Mouse (Mus musculus) embryonic facial prominence, embryonic 10.5 days (tissue): ENCODE results near the gene Taf8. TPM values are rescaled to one million over a fixed set of nuclear protein-coding genes. Genes with fewer than 3 reads are reported as not detected.
A peak's percentile ranks its signal among the peaks of the same experiment; 100 is the strongest.

Experiments used
- DNase-seq: peaks from one replicate; pipeline ENCODE4 v3.0.0-alpha.2; 2017; ENCODE audit warnings: low spot score
- H3K27ac ChIP-seq: fragments of 300-500 bp; sonication (generic); replicated peaks from 2 replicates; pipeline ENCODE4 v1.5.1; 2016; ENCODE audit warnings: mild to moderate bottlenecking
- H3K27me3 ChIP-seq: fragments of 300-500 bp; sonication (generic); replicated peaks from 2 replicates; pipeline ENCODE4 v1.6.1; 2016; ENCODE audit warnings: low read depth, mild to moderate bottlenecking; ENCODE audit not compliant: poor library complexity, severe bottlenecking
- H3K36me3 ChIP-seq: fragments of 300-500 bp; sonication (generic); replicated peaks from 2 replicates; pipeline ENCODE4 v1.6.1; 2016; ENCODE audit warnings: mild to moderate bottlenecking, moderate library complexity
- H3K4me1 ChIP-seq: fragments of 300-500 bp; sonication (generic); 2 replicates; pipeline ENCODE4 v1.6.1; 2016
- H3K4me3 ChIP-seq: fragments of 300-500 bp; sonication (generic); 2 replicates; pipeline ENCODE4 v1.5.1; 2016; ENCODE audit warnings: mild to moderate bottlenecking, moderate library complexity
- H3K9me3 ChIP-seq: fragments of 300-500 bp; sonication (generic); 2 replicates; pipeline ENCODE4 v1.6.1; 2016; ENCODE audit warnings: mild to moderate bottlenecking
- WGBS: fragments of 180-500 bp; shearing (Covaris S2); methylation state at CpG from one replicate; pipeline ENCODE4 v1.1.7; 2016; 5-methylcytosine and 5-hydroxymethylcytosine counted together
- polyA plus RNA-seq: library from polyadenylated mRNA; unstranded; fragments of >200 nt; fragmentation: Nextera tagmentation; extraction: Ambion mirVana; gene quantifications from 2 replicates; pipeline ENCODE4 v1.2.1, GENCODE M21; 2016

Taf8 gene
- polyA plus RNA-seq, 1 experiment from 2014 or later, result 32.0 TPM

GRCm38 (mm10) chr17:47462209-47462608 lies 39.9 kb downstream of the Taf8 start:
- Histone ChIP-seq H3K27me3 (peaks cover 66% of the 10 kb centered on the region), H3K9me3 (no peaks in the 10 kb centered on the region), H3K27ac (no peak overlapping the region), H3K4me3 (no peak overlapping the region), H3K36me3 (no peaks in the 10 kb centered on the region), H3K4me1 (peaks cover 43% of the 10 kb centered on the region)
- DNase-seq, result no peak
- WGBS, result 77% methylated on average over 7 of the region's 7 CpGs

DNA sequence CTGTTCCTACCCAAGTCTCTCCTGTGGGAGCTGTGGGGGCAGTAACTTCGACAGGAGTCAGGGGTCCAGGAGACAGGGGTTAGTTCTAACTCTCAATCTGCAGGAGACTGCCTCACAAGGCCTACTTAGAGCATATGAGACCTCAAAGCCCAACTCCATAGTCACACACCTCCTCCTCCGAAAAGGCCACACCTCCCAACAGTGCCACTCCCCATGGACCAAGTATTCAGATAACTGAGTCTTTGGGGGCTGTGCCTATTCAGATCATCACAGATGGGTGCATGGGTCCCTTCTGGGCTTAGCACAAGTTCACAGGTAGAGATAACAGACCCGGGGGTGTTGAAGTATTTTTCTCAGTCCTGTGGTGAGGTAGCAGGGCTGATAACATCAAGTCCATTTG lies 40.4 kb downstream of the Taf8 start:
- Histone ChIP-seq H3K27ac (no peak overlapping the region), H3K36me3 (no peaks in the 10 kb centered on the region), H3K27me3 (peaks cover 61% of the 10 kb centered on the region), H3K9me3 (no peaks in the 10 kb centered on the region), H3K4me3 (no peak overlapping the region), H3K4me1 (peaks cover 42% of the 10 kb centered on the region)
- DNase-seq, result no peak
- WGBS, result 80% methylated on average over 3 of the region's 3 CpGs

- no peak overlapping the region for H3K4me3 ChIP-seq
- DNase-seq, result no peak
- no peak overlapping the region for H3K27ac ChIP-seq
- WGBS, result 72% methylated on average over 3 of the region's 3 CpGs
- H3K4me1 ChIP-seq, result peaks cover 20% of the 10 kb centered on the region
- H3K9me3 ChIP-seq, result no peaks in the 10 kb centered on the region
- H3K36me3 ChIP-seq, result no peaks in the 10 kb centered on the region
- H3K27me3 ChIP-seq, result peaks cover 39% of the 10 kb centered on the region
Observed at GRCm38 (mm10) chr17:47459341-47459919, 42.7 kb downstream of the Taf8 start.

GRCm38 (mm10) chr17:47458936-47459335 lies 43.2 kb downstream of the Taf8 start:
- no peak overlapping the region for H3K4me3 ChIP-seq
- no peak for DNase-seq
- no peaks in the 10 kb centered on the region for H3K36me3 ChIP-seq
- peaks cover 34% of the 10 kb centered on the region for H3K27me3 ChIP-seq
- no peak overlapping the region for H3K27ac ChIP-seq
- peaks cover 15% of the 10 kb centered on the region for H3K4me1 ChIP-seq
- 84% methylated on average over 2 of the region's 2 CpGs for WGBS
- no peaks in the 10 kb centered on the region for H3K9me3 ChIP-seq

DNA sequence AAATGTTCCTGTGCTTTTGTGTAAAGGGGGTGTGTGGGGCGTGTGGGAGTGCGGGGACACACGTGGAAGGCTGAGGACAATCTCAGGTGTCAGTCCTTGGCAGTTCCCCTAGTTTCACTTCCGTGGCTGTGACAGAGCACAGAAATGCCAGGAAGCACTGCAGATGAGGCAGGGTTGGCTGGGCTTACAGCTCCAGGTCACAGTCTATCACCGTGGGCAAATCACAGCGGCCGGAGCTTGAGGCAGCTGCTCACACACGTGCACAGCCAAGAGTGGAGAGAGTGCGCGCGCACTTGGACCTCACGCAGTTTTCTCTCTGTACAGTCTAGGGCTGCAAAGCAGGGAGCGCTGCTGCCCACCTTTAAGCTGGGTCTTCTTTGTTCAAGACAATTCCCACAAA lies 43.8 kb downstream of the Taf8 start:
- no peaks in the 10 kb centered on the region for H3K9me3 ChIP-seq

GRCm38 (mm10) chr17:47454675-47455074 lies 47.4 kb downstream of the Taf8 start:
- H3K4me1 ChIP-seq, result peaks cover 19% of the 10 kb centered on the region
- no peak overlapping the region for H3K4me3 ChIP-seq
- H3K27me3 ChIP-seq, result 0 out of 2 replicates have a peak, but pooled peaks cover under 1% of the 10 kb centered on the region
- DNase-seq, result no peak
- no peak overlapping the region for H3K27ac ChIP-seq
- H3K36me3 ChIP-seq, result no peaks in the 10 kb centered on the region
- H3K9me3 ChIP-seq, result no peaks in the 10 kb centered on the region
- WGBS, result 78% methylated on average over 8 of the region's 8 CpGs

More for the DNA sequence above, 43.8 kb downstream of the Taf8 start:
- H3K27me3 ChIP-seq, result peaks cover 28% of the 10 kb centered on the region
- no peak overlapping the region for H3K27ac ChIP-seq
- no peaks in the 10 kb centered on the region for H3K36me3 ChIP-seq
- H3K4me3 ChIP-seq, result no peak overlapping the region
- 87% methylated on average over 13 of the region's 13 CpGs for WGBS
- peaks cover 13% of the 10 kb centered on the region for H3K4me1 ChIP-seq
- no peak for DNase-seq

GRCm38 (mm10) chr17:47452886-47453285 lies 49.2 kb downstream of the Taf8 start:
- H3K27me3 ChIP-seq, result no peaks in the 10 kb centered on the region
- no peak overlapping the region for H3K4me3 ChIP-seq
- H3K27ac ChIP-seq, result peak overlapping the region; percentile 15; the same call in 1 of the 2 replicates
- no peaks in the 10 kb centered on the region for H3K36me3 ChIP-seq
- no peak for DNase-seq
- no peaks in the 10 kb centered on the region for H3K9me3 ChIP-seq
- peaks cover 35% of the 10 kb centered on the region for H3K4me1 ChIP-seq
- 45% methylated on average over 7 of the region's 7 CpGs for whole genome bisulfite sequencing

- Histone ChIP-seq H3K27me3 (no peaks in the 10 kb centered on the region), H3K9me3 (no peaks in the 10 kb centered on the region), H3K4me3 (no peak overlapping the region), H3K27ac (no peak overlapping the region), H3K36me3 (no peaks in the 10 kb centered on the region), H3K4me1 (peaks cover 35% of the 10 kb centered on the region)
- WGBS, result 79% methylated on average over 12 of the region's 12 CpGs
- no peak for DNase-seq
Observed at GRCm38 (mm10) chr17:47450880-47451565, 51.1 kb downstream of the Taf8 start.

DNA sequence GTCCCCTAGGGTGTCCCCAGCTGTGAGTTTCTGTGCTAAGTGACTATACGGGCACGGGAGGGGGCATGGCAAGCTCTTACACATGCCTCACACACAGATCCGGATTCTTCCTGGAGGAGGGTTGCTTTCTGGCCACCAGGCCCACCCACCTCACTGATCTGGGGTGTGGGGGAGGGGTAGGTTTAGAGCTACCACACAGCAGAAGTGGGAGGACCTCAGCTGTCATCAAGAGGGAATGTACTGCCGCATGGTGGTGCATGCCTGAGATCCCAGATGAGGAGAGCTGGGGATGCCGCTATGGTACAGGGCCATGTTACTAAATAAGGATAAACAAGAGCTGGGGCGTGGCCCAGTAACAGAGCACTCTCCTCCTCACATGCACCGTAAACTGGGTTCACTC lies 51.9 kb downstream of the Taf8 start:
- Histone ChIP-seq H3K27me3 (no peaks in the 10 kb centered on the region), H3K27ac (0 out of 2 replicates have a peak overlapping the region, but pooled peaks have one; percentile 27), H3K4me3 (no peak overlapping the region), H3K4me1 (peaks cover 35% of the 10 kb centered on the region), H3K36me3 (no peaks in the 10 kb centered on the region), H3K9me3 (no peaks in the 10 kb centered on the region)
- 39% methylated on average over 7 of the region's 7 CpGs for WGBS
- DNase-seq, result peak; percentile 48

- DNase-seq, result no peak
- H3K9me3 ChIP-seq, result no peaks in the 10 kb centered on the region
- peaks cover 35% of the 10 kb centered on the region for H3K4me1 ChIP-seq
- no peaks in the 10 kb centered on the region for H3K36me3 ChIP-seq
- WGBS, result 66% methylated on average over 5 of the region's 5 CpGs
- H3K27me3 ChIP-seq, result no peaks in the 10 kb centered on the region
- H3K27ac ChIP-seq, result peak overlapping the region; percentile 27; the same call in 1 of the 2 replicates
- no peak overlapping the region for H3K4me3 ChIP-seq
Observed at GRCm38 (mm10) chr17:47449432-47449831, 52.7 kb downstream of the Taf8 start.

DNA sequence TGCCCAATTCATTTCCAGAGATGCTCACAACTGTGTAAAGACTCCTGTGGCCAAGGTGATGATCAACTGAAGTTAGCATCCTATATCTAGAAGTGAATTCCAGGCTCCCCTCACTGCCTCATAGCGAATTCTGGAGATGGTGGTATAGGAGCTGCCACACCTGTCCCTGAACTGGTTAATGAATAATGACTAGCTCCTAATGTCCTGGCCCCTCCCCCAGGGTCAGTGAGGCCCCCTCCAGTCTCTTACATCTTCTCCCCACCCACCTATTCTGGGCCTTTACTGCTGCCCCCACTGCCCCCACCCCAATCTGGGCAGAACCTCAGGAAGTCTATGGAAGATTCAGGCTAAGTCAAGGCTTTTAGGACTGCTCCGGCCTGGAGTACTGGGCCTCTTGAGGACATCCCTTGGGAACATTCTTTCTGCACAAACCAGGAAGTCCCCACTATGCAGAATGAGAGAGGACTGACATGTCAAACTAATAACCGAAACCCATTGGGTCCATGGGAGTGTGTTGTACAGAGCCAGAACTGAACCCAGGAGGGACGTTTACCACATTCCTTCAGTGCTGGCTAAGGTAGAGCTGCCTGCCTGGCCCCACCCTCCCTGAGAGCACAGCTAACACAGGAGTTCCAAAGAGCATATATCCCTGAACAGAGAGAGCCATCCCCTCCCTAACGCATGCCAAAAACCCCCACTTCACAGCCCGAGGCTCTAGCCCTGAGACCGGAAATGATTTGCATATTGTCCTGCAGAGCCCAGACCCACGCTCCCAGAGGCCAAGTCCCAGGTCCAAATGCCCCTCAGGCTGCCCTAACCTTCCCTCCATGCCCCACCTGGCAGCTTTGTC lies 53.3 kb downstream of the Taf8 start:
- 36% methylated on average over 8 of the region's 8 CpGs for WGBS
- Histone ChIP-seq H3K27ac (no peak overlapping the region; the same call in 1 of the 2 replicates), H3K4me1 (peaks cover 35% of the 10 kb centered on the region), H3K36me3 (no peaks in the 10 kb centered on the region), H3K9me3 (no peaks in the 10 kb centered on the region), H3K4me3 (no peak overlapping the region), H3K27me3 (no peaks in the 10 kb centered on the region)
- no peak for DNase-seq

DNA sequence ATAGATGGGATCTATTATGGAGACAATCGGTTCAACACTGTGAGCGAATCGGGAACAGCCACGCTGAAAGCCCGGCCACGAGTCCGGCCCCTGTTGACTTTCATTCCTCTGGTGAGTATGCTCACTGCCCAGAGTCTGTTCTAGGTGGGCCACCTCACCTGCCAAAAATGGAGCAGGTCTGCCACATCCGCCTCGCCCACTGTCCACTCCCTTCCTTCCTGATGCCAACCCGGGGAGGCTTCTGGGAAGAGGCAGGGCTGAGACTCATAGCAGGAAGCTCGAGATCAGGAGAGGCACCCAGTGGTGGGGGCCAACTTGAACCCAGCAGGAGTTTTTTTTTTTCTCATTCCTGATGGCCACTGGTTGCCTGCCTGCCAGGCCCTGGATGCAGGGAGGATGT lies 55.5 kb downstream of the Taf8 start:
- Histone ChIP-seq H3K27ac (no peak overlapping the region), H3K36me3 (no peaks in the 10 kb centered on the region), H3K4me1 (peaks cover 37% of the 10 kb centered on the region), H3K4me3 (no peak overlapping the region), H3K9me3 (no peaks in the 10 kb centered on the region), H3K27me3 (peaks cover 11% of the 10 kb centered on the region; the same call in 1 of the 2 replicates)
- 88% methylated on average over 11 of the region's 11 CpGs for WGBS
- DNase-seq, result no peak
